Mouse (Mus musculus) limb, embryonic 13.5 days (tissue): ENCODE measurements around the gene Zfp536. TPM values are rescaled to one million over a fixed set of nuclear protein-coding genes. Genes with fewer than 3 reads are reported as not detected.

Experiments used
- ATAC-seq: fragments of 200-750 bp; cut with Nextera tagmentation; 2 replicates; pipeline ENCODE4 v1.8.0; 2017; ENCODE audit warnings: low read depth, moderate number of reproducible peaks, moderate TSS enrichment; ENCODE audit not compliant: low FRiP score
- H3K27ac ChIP-seq: fragments of 300-500 bp; sonication (generic); 2 replicates; pipeline ENCODE4 v1.5.1; 2015; ENCODE audit warnings: inconsistent platforms, mild to moderate bottlenecking, moderate library complexity
- H3K27me3 ChIP-seq: fragments of 300-500 bp; sonication (generic); 2 replicates; pipeline ENCODE4 v1.6.1; 2015; ENCODE audit warnings: mild to moderate bottlenecking, inconsistent platforms
- H3K36me3 ChIP-seq: fragments of 300-500 bp; sonication (generic); 2 replicates; pipeline ENCODE4 v1.6.1; 2015; ENCODE audit warnings: inconsistent platforms, mild to moderate bottlenecking, moderate library complexity
- H3K4me1 ChIP-seq: fragments of 300-500 bp; sonication (generic); 2 replicates; pipeline ENCODE4 v1.6.1; 2015; ENCODE audit warnings: inconsistent platforms
- H3K4me2 ChIP-seq: fragments of 300-500 bp; sonication (generic); replicated peaks from 2 replicates; pipeline ENCODE4 v1.6.1; 2015; ENCODE audit warnings: inconsistent platforms, mild to moderate bottlenecking, moderate library complexity
- H3K4me3 ChIP-seq: fragments of 300-500 bp; sonication (generic); 2 replicates; pipeline ENCODE4 v1.5.1; 2015; ENCODE audit warnings: moderate library complexity, mild to moderate bottlenecking, inconsistent platforms
- H3K9ac ChIP-seq: fragments of 300-500 bp; sonication (generic); 2 replicates; pipeline ENCODE4 v1.6.1; 2015; ENCODE audit warnings: mild to moderate bottlenecking, inconsistent platforms
- H3K9me3 ChIP-seq: fragments of 300-500 bp; sonication (generic); 2 replicates; pipeline ENCODE4 v1.6.1; 2016; ENCODE audit warnings: inconsistent platforms
- WGBS: fragments of 180-500 bp; shearing (Covaris S2); methylation state at CpG from one replicate; pipeline ENCODE4 v1.1.7; 2015; 5-methylcytosine and 5-hydroxymethylcytosine counted together
- polyA plus RNA-seq: library from polyadenylated mRNA; unstranded; fragments of >200 nt; fragmentation: Nextera tagmentation; extraction: Ambion mirVana; gene quantifications from 2 replicates; pipeline ENCODE4 v1.2.1, GENCODE M21; 2015

Zfp536 gene
- polyA plus RNA-seq, 1 experiment from 2014 or later, result 6.6 TPM

- Histone ChIP-seq H3K9ac (no peak overlapping the region), H3K36me3 (no peaks in the 10 kb centered on the region), H3K4me3 (no peak overlapping the region), H3K9me3 (no peaks in the 10 kb centered on the region), H3K27ac (no peak overlapping the region), H3K27me3 (no peaks in the 10 kb centered on the region; the same call in 1 of the 2 replicates), H3K4me2 (no peak overlapping the region), H3K4me1 (peaks cover 11% of the 10 kb centered on the region)
- 90% methylated on average over 3 of the region's 3 CpGs for WGBS
- no peak for ATAC-seq
Observed at GRCm38 (mm10) chr7:37581262-37581661, 192.2 kb downstream of the Zfp536 start.

- ATAC-seq, result no peak
- no peak overlapping the region for H3K4me2 ChIP-seq
Observed at GRCm38 (mm10) chr7:37580554-37580953, 192.9 kb downstream of the Zfp536 start.

GRCm38 (mm10) chr7:37572021-37572420 is 201.4 kb downstream of the Zfp536 start:
- H3K4me2 ChIP-seq, result no peak overlapping the region
- H3K27me3 ChIP-seq, result no peaks in the 10 kb centered on the region
- no peaks in the 10 kb centered on the region for H3K36me3 ChIP-seq
- H3K4me3 ChIP-seq, result no peak overlapping the region
- WGBS, result 98% methylated on average over 7 of the region's 7 CpGs
- H3K9me3 ChIP-seq, result no peaks in the 10 kb centered on the region
- no peak for ATAC-seq
- peaks cover 34% of the 10 kb centered on the region for H3K4me1 ChIP-seq
- no peak overlapping the region for H3K27ac ChIP-seq
- H3K9ac ChIP-seq, result no peak overlapping the region

More at GRCm38 (mm10) chr7:37580554-37580953, 192.9 kb downstream of the Zfp536 start:
- peaks cover 11% of the 10 kb centered on the region for H3K4me1 ChIP-seq
- no peaks in the 10 kb centered on the region for H3K36me3 ChIP-seq
- 23% methylated on average over 5 of the region's 5 CpGs for WGBS
- no peaks in the 10 kb centered on the region for H3K9me3 ChIP-seq
- H3K9ac ChIP-seq, result no peak overlapping the region
- H3K27me3 ChIP-seq, result no peaks in the 10 kb centered on the region; the same call in 1 of the 2 replicates
- H3K4me3 ChIP-seq, result no peak overlapping the region
- peak overlapping the region; percentile 10; the same call in 1 of the 2 replicates for H3K27ac ChIP-seq

DNA sequence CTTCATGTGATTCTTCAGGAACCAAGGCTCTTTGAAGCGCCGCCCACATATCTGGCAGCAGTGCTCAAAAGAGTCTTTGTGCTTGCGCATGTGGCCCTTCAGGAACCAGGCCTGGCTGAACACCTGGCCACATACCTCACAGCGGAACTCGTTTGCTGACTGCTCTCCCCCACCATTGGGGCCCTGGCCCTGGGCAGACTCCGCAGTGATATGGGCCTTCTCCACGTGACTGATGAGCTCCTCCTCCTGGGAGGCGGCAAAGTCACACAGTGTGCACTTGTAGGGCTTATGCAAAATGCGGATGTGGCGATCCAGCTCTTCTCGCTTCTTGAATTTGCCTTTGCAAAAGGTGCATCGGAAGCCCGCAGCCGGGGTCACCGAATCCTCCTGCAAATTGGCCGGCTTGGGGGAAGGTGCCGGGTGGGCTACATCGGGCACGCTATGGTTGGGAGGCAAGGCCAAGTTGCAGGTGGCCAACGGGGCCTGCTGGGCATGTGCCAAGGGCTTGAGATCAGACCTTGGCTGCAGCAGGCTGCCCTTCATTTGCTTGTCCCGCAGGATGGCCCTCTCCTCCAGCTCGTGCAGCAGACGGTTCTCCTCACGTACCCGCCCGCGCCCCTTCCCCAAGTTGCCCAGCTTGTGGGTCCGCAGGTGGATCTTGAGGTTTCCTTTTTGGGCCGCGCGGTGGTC is 204.5 kb downstream of the Zfp536 start:
- H3K9ac ChIP-seq, result no peak overlapping the region
- no peaks in the 10 kb centered on the region for H3K36me3 ChIP-seq
- ATAC-seq, result 0 out of 2 replicates have a peak, but pooled peaks have one; percentile 33
- no peaks in the 10 kb centered on the region for H3K9me3 ChIP-seq
- H3K4me2 ChIP-seq, result no peak overlapping the region
- no peak overlapping the region for H3K27ac ChIP-seq
- no peaks in the 10 kb centered on the region for H3K27me3 ChIP-seq
- no peak overlapping the region for H3K4me3 ChIP-seq
- peaks cover 61% of the 10 kb centered on the region for H3K4me1 ChIP-seq
- 73% methylated on average over 31 of the region's 31 CpGs for WGBS

GRCm38 (mm10) chr7:37568041-37568440 is 205.4 kb downstream of the Zfp536 start:
- Histone ChIP-seq H3K36me3 (no peaks in the 10 kb centered on the region), H3K4me1 (peaks cover 69% of the 10 kb centered on the region), H3K9me3 (no peaks in the 10 kb centered on the region), H3K4me2 (no peak overlapping the region), H3K27ac (no peak overlapping the region), H3K4me3 (no peak overlapping the region), H3K27me3 (no peaks in the 10 kb centered on the region), H3K9ac (no peak overlapping the region)
- ATAC-seq, result no peak
- WGBS, result 82% methylated on average over 14 of the region's 14 CpGs

- Histone ChIP-seq H3K36me3 (no peaks in the 10 kb centered on the region), H3K27me3 (no peaks in the 10 kb centered on the region), H3K4me2 (peak overlapping the region; percentile 47), H3K9ac (no peak overlapping the region), H3K4me1 (peaks cover 75% of the 10 kb centered on the region), H3K9me3 (no peaks in the 10 kb centered on the region), H3K4me3 (no peak overlapping the region), H3K27ac (0 out of 2 replicates have a peak overlapping the region, but pooled peaks have one; percentile 48)
- ATAC-seq, result no peak
- WGBS, result 11% methylated on average over 9 of the region's 9 CpGs
Observed at GRCm38 (mm10) chr7:37566019-37566418, 207.4 kb downstream of the Zfp536 start.

DNA sequence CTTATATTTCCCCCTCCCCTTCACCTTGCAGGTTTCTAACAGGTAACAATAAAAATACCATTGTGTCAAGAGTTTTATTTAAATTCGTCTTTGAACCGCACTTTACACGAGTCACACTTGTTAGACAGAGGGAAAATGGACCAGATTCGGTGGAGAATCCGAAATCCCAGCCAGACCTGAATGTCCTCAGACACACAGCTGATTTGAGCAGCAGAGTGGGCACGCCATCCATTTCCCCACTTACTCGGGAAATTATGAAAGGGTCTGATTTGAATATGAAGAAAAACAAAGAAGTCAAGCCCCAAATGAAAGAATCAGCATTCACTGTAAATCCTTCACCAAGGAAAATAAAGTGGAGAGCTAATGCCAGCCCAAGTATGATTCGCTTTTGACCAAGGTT is 208.1 kb downstream of the Zfp536 start:
- 71% methylated on average over 8 of the region's 8 CpGs for WGBS
- Histone ChIP-seq H3K27ac (no peak overlapping the region), H3K36me3 (no peaks in the 10 kb centered on the region), H3K9ac (no peak overlapping the region), H3K4me2 (no peak overlapping the region; the same call in 1 of the 2 replicates), H3K4me1 (peaks cover 72% of the 10 kb centered on the region), H3K27me3 (no peaks in the 10 kb centered on the region), H3K9me3 (no peaks in the 10 kb centered on the region), H3K4me3 (no peak overlapping the region)
- ATAC-seq, result no peak

DNA sequence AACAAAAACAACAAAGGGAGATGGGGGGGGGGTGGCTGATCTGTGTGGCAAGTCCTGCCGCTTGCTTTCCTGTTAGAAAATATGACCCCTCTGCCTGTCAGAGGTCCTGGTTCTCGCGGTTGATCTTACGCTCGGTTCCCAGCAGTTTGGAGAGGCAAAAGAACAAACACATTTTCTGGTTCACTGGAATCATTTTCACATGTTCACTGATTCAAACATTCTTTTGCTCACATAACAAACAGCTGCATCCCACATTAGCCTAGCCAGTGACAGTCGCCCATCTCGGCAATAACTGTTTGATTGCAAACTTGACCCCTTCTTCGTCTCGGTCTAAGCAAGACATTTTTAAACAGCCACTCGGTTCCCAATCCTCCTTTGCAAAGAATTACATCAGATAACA is 208.8 kb downstream of the Zfp536 start:
- H3K4me3 ChIP-seq, result no peak overlapping the region
- no peak for ATAC-seq
- WGBS, result 19% methylated on average over 10 of the region's 10 CpGs
- no peaks in the 10 kb centered on the region for H3K9me3 ChIP-seq
- peaks cover 70% of the 10 kb centered on the region for H3K4me1 ChIP-seq
- H3K36me3 ChIP-seq, result no peaks in the 10 kb centered on the region
- H3K4me2 ChIP-seq, result peak overlapping the region; percentile 39
- H3K9ac ChIP-seq, result no peak overlapping the region
- no peaks in the 10 kb centered on the region for H3K27me3 ChIP-seq
- 0 out of 2 replicates have a peak overlapping the region, but pooled peaks have one; percentile 28 for H3K27ac ChIP-seq

DNA sequence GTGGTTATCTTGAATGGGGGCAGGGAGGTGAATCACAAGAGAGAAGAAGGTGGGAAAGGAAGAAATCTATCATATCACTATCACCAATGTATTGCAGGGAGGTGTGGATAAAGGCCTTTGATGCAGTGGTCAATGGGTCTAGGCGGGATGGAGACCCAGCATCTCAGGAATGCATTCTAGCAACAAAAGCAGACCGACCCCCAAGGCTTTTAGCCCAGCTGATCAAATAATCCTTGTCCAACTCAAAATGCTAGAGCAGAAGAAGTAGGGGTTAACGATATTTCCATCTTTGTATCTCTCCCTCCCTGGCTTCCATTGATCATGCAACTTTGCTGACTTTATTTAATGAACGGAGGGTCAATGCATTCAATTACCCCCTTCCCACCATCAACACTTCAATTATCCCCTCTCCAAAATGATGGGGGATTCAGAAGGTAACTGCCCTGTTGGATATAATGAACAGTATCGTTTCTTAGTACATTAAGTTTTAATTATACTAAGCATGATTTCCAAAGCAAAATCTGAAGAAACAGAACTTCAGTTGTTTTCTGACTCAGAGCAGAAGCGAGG is 209.5 kb downstream of the Zfp536 start:
- Histone ChIP-seq H3K27me3 (no peaks in the 10 kb centered on the region), H3K9me3 (no peaks in the 10 kb centered on the region), H3K9ac (no peak overlapping the region), H3K27ac (peak overlapping the region; percentile 28; the same call in 1 of the 2 replicates), H3K4me2 (peak overlapping the region; percentile 39), H3K36me3 (no peaks in the 10 kb centered on the region), H3K4me1 (peaks cover 64% of the 10 kb centered on the region), H3K4me3 (no peak overlapping the region)
- ATAC-seq, result no peak
- 43% methylated on average over 6 of the region's 6 CpGs for WGBS

- H3K4me1 ChIP-seq, result peaks cover 57% of the 10 kb centered on the region
- peak overlapping the region; percentile 22 for H3K4me3 ChIP-seq
- no peaks in the 10 kb centered on the region for H3K27me3 ChIP-seq
- no peaks in the 10 kb centered on the region for H3K36me3 ChIP-seq
- H3K27ac ChIP-seq, result peak overlapping the region; percentile 72
- no peaks in the 10 kb centered on the region for H3K9me3 ChIP-seq
- peak overlapping the region; percentile 55 for H3K9ac ChIP-seq
- ATAC-seq, result peak; percentile 49; the same call in 1 of the 2 replicates
- 5% methylated on average over 8 of the region's 8 CpGs for WGBS
- H3K4me2 ChIP-seq, result peak overlapping the region; percentile 59
Observed at GRCm38 (mm10) chr7:37563171-37563574, 210.3 kb downstream of the Zfp536 start.

- no peak overlapping the region for H3K27ac ChIP-seq
- no peaks in the 10 kb centered on the region for H3K9me3 ChIP-seq
- peak overlapping the region; percentile 59 for H3K4me2 ChIP-seq
- peak overlapping the region; percentile 22; the same call in 1 of the 2 replicates for H3K4me3 ChIP-seq
- H3K4me1 ChIP-seq, result peaks cover 53% of the 10 kb centered on the region
- no peak overlapping the region; the same call in 1 of the 2 replicates for H3K9ac ChIP-seq
- H3K36me3 ChIP-seq, result no peaks in the 10 kb centered on the region
- ATAC-seq, result peak; percentile 26; the same call in 1 of the 2 replicates
- 15% methylated on average over 7 of the region's 7 CpGs for WGBS
- H3K27me3 ChIP-seq, result no peaks in the 10 kb centered on the region
Observed at GRCm38 (mm10) chr7:37562505-37562904, 210.9 kb downstream of the Zfp536 start.

DNA sequence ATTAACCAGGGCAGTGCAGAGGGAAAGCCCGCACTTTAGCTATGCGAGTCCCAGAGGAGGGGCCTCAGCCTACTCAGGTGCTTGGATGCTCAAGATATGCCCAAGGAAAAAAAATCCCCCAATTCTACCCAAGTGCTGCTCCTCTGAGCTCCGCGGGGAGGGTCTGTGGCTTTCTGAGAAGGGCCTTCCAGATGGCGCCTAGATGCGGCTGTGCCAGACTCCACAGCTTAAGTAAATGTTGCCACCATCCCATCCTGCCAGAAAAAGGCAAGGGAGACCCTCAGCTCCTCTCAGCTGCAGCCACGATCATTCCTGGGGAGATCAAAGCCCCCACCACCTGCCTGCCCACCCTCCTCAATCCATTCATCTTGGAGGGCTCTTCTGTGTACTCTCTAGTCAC is 212.9 kb downstream of the Zfp536 start:
- Histone ChIP-seq H3K36me3 (no peaks in the 10 kb centered on the region), H3K27ac (no peak overlapping the region)
- no peak for ATAC-seq

More for the DNA sequence above, 212.9 kb downstream of the Zfp536 start:
- Histone ChIP-seq H3K9me3 (no peaks in the 10 kb centered on the region), H3K4me1 (peaks cover 37% of the 10 kb centered on the region), H3K9ac (no peak overlapping the region), H3K4me3 (no peak overlapping the region), H3K4me2 (no peak overlapping the region), H3K27me3 (no peaks in the 10 kb centered on the region)
- WGBS, result 74% methylated on average over 7 of the region's 7 CpGs
